Mouse (Mus musculus) cerebral cortex, adult 2 months (tissue): Measurements from ENCODE around the gene Isoc2a.

ENCODE experiments used
- WGBS: fragments of 180-500 bp; shearing (Covaris S2); methylation state at CpG from one replicate; pipeline ENCODE4 v1.1.7; 2018; 5-methylcytosine and 5-hydroxymethylcytosine counted together

Gene Isoc2a

DNA sequence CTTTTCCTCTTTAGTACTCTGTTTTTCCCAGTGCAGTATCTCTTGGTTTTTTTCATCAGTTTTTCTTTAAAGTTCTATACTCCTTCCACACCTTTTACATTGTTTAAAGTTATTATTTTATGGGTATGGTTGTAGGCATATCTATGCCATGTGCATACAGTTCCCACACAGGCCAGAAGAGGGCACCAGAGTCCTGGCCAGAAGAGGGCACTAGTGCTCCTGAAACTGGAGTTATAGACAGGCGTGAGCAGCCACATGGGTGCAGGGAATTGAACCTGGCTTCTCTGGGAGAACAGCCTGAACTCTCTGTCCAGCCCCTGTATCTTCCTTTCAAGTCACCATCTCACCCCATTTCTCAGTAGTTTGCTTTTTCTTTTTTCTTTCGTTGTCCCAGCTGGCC lies 61.5 kb downstream of the Isoc2a start:
- 48% methylated on average over 2 of the region's 2 CpGs for WGBS

DNA sequence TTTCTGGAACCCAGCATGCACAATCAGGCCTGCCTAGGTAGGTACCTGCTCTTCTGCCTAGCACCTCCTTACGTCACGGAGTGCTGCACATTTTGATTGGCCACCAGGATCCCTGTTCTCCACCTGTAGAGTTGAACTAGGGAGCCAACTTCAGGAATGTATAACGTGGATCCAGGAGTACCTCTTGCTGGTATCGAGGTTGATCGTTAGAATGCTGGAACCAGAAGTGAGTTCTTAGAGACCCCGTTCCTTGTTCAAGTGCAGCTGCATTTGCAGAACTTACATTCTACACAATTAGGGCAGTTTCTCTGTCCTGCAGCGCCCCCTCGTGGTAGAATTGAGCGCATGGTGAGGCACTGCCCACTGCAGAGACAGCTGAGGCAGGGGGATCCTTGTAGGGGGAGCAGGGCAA lies 63.1 kb downstream of the Isoc2a start:
- WGBS: 17% methylated on average over 9 of the region's 9 CpGs

DNA sequence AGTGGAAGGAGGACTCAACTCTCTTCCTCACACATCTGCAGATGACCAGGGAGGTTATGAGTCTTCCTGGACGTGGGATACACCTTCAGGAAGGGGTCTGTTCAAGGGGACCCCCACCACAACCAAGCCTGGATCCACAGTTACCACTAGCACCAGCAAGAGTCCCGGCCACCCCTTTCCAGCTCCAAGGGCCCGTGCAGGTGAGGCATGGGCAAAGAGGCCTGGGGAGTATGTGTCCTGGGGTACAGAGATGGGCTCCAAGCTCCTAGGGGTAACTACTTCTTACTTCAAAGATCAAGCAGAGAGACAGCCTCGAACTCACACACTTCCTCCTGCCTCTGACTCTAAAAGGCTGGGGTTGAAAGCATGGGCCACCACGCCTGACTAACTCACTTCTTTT lies 65.7 kb downstream of the Isoc2a start:
- WGBS: 58% methylated on average over 5 of the region's 5 CpGs

GRCm38 (mm10) chr7:4943223-4943815 lies 66.4 kb downstream of the Isoc2a start:
- WGBS: 12% methylated on average over 15 of the region's 15 CpGs
